Mouse (Mus musculus) left cerebral cortex, adult 11 months (tissue): ENCODE data around the gene Pcnx4.

Experiments
- DNase-seq: peaks from one replicate; pipeline ENCODE4 v3.0.0; 2022; ENCODE audit warnings: low spot score

Pcnx4 gene

DNA sequence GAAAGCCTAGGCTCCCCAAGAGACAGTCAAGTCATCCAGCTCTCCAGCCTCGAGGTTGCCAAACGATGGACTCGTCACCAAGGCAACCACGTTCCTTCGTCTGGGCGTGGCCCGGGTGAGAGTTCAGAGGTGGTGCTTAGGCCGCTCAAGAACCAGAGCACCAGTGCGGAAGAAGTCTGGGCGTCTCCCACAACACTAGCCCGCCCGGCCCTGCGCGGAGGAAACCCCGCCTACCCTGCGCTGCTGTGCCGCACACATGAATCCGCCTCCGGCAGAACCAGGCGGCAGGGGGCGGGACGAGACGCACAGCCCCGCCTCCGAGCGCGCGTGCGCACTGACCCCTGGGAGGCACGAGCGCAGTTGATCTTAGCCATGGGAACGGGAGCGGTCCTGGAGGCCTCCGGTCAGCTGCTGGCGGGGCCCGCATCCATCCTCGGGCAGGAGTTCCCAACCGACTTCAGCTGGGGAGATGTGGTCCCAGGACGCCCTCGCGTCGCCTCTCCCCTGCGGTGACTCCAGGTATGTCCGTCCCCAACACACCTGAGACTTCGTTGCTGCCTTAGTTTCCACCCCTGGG lies at the start of gene Pcnx4:
TSS of gene Pcnx4 (plus strand) at position 363 of the 577 bp plus-strand sequence.
- DNase-seq, result peak; percentile 93

DNA sequence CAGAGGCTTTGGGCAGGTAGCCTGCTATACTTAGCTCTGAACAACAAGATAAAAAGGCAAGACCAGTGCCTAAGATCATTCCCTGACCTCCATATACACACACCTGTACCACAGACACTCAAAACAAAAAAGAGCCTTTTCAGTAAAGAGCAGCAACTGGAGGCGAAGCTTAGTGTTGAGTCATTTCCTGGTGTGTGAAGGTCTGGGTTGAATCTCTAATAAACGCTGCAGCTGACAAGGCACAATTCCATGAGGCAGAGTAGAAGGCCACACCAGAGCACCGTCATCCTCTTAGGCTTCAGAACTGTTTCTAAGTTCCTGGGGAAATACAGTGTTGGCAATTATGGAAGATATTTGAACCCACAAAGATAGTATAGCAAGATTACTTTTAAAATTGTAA lies 48.7 kb upstream of the Pcnx4 start:
- no peak for DNase-seq

DNA sequence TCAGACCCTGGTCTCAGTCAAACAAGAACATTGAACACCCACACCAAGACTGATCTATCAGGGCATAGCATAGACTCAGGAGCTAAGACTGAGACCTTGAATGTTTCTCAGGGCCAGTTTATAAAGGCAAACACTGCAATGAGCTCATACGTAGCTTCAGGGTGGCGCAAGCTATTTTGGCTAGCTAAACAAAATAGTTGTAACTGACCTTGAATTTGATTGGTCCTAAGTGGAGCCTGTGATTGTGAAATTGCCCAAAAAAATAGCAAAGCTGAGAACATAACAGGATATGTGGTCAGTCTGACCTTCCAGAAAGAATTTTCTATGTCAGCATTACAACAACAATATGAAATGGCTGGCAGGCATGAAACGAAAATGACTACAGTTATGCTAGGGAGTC lies 46.2 kb upstream of the Pcnx4 start:
- no peak for DNase-seq

DNA sequence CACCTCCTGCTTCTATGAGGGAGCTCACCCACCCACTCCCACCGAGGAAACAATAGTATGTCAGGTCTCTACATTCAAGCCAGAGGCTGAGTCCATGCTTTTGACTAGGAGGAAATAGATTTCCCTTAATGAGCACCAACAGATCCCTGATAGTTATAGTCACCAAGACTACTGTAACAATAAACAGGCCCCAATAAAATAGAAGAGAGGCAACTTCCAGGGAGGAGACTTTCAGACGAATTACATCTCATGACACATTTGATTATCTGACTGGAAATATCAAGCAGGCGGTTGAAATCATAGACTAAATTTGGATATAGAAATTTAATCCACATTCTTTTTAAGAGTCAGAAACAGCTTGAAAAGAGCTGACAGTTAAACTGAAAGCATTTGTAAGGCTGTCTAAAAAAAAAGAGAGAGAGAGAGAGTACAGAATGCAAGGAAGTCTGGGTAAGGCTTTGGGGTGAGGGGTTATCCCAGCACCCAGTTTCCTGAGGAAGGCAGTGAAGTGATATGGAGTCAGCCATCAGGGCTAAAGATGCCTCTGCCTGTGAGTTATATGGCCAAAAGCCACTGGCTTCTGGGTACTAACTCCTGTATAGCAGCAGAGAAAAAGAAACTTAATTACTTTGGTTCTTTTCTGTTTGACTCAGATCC lies 45.0 kb upstream of the Pcnx4 start:
- no peak for DNase-seq

DNA sequence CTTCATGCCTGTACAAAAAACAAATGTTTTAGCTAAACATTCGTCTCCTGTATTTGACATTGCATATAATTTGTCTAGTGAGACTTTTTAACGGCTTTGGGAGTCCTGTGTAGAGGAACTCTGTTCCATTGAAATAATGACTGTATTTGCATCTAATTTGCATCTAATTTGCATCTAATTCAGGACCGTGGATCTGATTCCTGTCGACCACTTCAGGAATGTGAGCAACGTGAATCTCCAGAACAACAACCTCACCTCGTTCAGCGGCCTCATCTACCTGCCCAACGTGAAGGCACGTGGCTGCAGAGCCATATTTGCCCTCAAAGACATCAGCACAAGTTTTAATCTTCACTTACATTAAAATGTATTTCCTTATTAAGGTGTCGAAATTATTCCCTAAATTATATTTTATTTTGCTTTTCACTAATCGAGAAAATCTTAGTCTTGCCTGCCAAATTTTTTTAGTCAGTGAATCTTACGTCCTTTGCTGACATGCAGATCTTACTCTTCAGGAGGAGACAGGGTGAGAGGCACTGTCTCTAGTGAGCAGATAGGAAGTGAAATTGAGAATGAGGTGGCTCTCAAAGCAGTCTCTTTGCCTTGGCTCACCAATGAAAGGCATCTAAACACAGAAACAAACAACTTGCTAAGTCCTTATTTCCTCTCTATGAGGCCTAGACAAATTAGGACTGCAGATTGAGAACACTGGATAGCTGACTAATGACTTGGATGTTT lies 39.1 kb upstream of the Pcnx4 start:
- DNase-seq, result no peak

DNA sequence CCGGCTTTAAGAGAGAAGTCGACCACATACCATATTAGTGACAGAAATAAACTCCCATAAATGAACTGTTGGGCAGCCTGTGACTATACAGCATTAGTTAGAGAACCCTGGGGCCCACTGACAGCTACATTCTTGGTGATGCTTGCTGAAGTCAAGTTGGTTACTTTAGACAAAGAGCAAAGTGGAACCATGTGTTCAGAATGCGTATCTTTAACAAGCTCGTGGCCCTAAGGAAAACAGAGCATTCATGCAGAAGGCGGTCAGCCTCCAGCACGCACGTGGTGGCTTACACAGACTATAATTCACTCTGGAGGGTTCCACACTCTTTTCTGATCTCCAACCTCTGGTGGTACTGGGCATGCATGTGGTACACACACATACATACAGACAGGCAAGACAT lies 26.6 kb upstream of the Pcnx4 start:
- DNase-seq, result no peak

- DNase-seq, result no peak
Measured at GRCm38 (mm10) chr12:72515446-72515845, 20.7 kb upstream of the Pcnx4 start.

- DNase-seq, result no peak
Measured at GRCm38 (mm10) chr12:72518114-72518728, 18.0 kb upstream of the Pcnx4 start.

- DNase-seq, result no peak
Measured at GRCm38 (mm10) chr12:72519352-72519751, 16.8 kb upstream of the Pcnx4 start.

GRCm38 (mm10) chr12:72519855-72520254 lies 16.3 kb upstream of the Pcnx4 start:
- DNase-seq, result no peak

GRCm38 (mm10) chr12:72520645-72521044 lies 15.5 kb upstream of the Pcnx4 start:
- no peak for DNase-seq

DNA sequence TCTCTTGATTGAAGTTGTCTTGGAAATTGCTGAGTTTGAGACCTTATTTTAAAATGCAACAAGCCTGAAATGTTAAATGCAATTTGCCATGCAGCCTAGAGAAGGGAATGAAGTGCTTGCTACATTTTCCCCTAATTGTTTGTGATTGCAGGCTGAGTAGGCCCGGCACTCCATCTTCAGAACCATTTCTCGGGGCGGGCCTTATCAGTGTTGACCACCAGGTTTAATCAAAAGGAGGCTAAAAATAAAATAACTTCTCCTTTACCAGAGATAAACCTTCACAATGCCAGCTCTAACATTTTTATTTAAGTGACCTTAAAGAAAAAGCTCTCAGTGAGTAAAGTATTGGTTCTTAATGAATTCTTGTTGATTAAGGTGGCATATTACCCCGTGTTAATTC lies 10.6 kb upstream of the Pcnx4 start:
- no peak for DNase-seq

DNA sequence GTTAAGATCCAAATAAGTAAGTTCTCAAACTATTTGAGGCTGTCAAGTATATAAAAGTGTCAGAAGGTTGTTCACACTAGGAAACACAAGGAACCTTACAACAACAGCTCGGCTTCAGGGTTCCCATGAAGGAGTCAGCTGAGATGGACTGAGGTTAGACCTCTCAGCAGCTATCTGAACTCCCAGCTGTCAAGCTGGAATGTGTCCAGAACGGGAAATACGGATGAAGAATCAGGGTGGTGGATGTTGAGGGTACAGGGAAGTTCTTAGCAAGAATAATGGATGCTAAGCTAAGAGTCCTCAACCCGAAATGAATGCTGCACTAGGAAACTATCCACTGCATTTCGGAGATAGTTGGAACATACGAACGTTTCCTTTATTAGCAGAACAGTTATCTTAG lies 3.9 kb upstream of the Pcnx4 start:
- DNase-seq, result no peak

GRCm38 (mm10) chr12:72533986-72534385 lies 2.2 kb upstream of the Pcnx4 start:
- DNase-seq, result no peak

- no peak for DNase-seq
Measured at GRCm38 (mm10) chr12:72535599-72535998, 584 bp upstream of the Pcnx4 start.

DNA sequence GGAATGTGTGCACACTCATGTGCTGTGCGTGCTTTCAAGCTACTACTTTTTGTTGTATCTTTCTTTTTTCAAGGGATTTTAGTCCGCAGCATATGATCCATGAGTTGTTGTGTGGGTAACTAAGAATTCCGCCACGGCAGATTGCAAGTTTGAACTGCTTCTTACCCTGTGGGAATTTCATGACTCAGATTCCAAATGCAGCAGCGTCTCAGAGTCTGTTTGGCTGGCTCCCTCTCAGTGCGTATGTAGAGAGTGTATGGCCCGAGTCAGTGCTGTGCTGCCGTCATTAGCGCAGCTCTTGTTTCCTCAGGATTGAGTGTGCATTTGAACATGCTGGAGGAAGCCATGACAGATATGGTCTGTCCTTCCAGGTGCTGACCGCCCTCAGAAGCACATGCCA lies 2.4 kb downstream of the Pcnx4 start:
- DNase-seq, result peak; percentile 24

DNA sequence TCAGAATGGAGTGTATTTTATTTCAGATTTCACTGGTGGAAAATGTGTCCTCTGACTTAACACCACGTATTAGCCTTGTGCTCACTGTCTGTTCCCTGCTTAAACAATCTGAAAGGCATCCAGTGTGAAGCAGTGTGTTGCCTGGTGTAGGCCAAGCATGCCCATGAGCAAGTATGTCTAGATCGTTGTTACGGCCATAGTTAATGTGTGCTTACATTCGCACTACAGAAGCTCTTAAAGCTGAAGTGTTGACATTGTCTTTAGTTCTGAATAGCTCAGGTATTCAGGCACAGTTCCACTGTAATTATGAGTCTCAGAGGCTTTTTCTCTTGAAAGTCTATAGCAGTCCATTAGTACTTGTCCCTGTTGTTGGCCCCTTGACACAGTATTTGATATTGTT lies 18.2 kb downstream of the Pcnx4 start:
- DNase-seq, result no peak

GRCm38 (mm10) chr12:72564281-72564795 lies 28.2 kb downstream of the Pcnx4 start:
- no peak for DNase-seq

DNA sequence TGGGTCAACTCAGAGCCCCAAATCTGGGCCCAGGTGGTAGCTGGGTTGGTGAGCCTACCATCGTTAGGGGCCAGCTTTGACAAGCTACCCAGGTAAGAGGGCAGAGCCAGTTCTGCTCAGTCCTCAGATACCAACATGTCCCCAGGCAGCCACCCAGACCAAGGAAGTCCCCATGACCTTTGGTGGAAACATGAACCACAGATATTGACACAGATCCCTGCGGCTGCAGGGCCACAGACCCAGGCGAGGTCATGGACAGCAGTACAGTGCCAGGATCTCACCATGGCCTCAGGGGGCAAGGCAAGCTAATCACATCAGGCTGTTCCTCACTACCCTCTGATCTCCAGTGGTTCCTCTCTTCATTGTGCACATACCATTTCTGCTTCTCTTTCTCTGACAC lies 45.8 kb downstream of the Pcnx4 start:
- no peak for DNase-seq

- no peak for DNase-seq
Measured at GRCm38 (mm10) chr12:72583099-72583498, 46.9 kb downstream of the Pcnx4 start.

DNA sequence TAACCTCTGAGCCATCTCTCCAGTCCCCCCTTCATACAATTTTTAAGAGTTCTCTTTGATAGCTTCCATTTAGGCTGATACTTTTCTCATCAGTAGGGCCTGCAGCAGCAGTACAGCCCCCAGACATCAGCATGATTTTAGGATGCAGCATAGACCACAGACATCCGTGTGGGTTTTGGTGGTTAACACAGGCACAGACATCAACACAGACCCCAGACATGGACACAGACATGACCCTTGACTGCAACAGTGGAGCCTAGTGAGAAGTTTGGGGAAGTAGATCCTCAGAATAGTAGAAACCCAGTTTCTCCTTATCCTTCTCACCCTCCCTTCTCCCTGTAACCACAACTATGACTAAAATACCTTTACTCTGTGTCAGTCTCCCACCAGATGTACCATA lies 49.2 kb downstream of the Pcnx4 start:
- no peak for DNase-seq

GRCm38 (mm10) chr12:72592991-72593390 lies 56.8 kb downstream of the Pcnx4 start:
- no peak for DNase-seq

- no peak for DNase-seq
Measured at GRCm38 (mm10) chr12:72594001-72594400, 57.8 kb downstream of the Pcnx4 start.
